Mouse (Mus musculus) kidney, adult 2 months (tissue): Measurements from ENCODE around the gene Cbr2.
A peak's percentile ranks its signal among the peaks of the same experiment; 100 is the strongest.

Source experiments
- CTCF ChIP-seq: fragments of 200-500 bp; conservative IDR thresholded peaks from 2 replicates; pipeline ENCODE4 v1.5.1; 2011; ENCODE audit warnings: low read depth, mild to moderate bottlenecking, control low read depth, low read length, moderate library complexity, mixed read lengths; ENCODE audit not compliant: insufficient read depth, insufficient read length
- POLR2A ChIP-seq: fragments of 200-500 bp; IDR thresholded peaks from one replicate; pipeline ENCODE4 v1.6.1; 2011; ENCODE audit warnings: low read depth, low read length, control low read depth

GRCm38 (mm10) chr11:120696568-120696967, 35.3 kb downstream of the Cbr2 start:
- TF ChIP-seq POLR2A, result no peak
- TF ChIP-seq CTCF, result 0 out of 2 replicates have a peak, but pooled peaks have one; percentile 19
